Mouse (Mus musculus) skeletal muscle tissue, adult 2 months (tissue): Measurements from ENCODE around the gene 1700020D05Rik.
"Not testable (repeated sequence)": the region's sequence is repeated elsewhere in the genome, so short reads cannot be mapped to it uniquely, and the experiment has no call there.

Experiments used
- DNase-seq: peaks from one replicate; pipeline ENCODE4 v3.0.0-alpha.2; 2012; ENCODE audit warnings: low read depth, low spot score

Gene 1700020D05Rik

GRCm38 (mm10) chr19:5495353-5496051, 8.1 kb downstream of the 1700020D05Rik start:
- DNase-seq = no peak

GRCm38 (mm10) chr19:5494314-5494713, 9.3 kb downstream of the 1700020D05Rik start:
- DNase-seq = no peak

GRCm38 (mm10) chr19:5493301-5493721, 10.3 kb downstream of the 1700020D05Rik start:
- not testable (repeated sequence) for DNase-seq

GRCm38 (mm10) chr19:5492641-5493040, 10.9 kb downstream of the 1700020D05Rik start:
- no peak for DNase-seq

GRCm38 (mm10) chr19:5490898-5491708, 12.5 kb downstream of the 1700020D05Rik start:
- DNase-seq = peak; percentile 80

GRCm38 (mm10) chr19:5490313-5490897, 13.2 kb downstream of the 1700020D05Rik start, which contains the start of gene Cfl1:
Cfl1 (plus strand) TSS chr19:5490455.
- DNase-seq = peak; percentile 94

- DNase-seq = not testable (repeated sequence)
Measured at GRCm38 (mm10) chr19:5489721-5490120, 13.9 kb downstream of the 1700020D05Rik start.

- DNase-seq = peak; percentile 98
Measured at GRCm38 (mm10) chr19:5488878-5489571, 14.6 kb downstream of the 1700020D05Rik start.

GRCm38 (mm10) chr19:5487768-5488550, 15.6 kb downstream of the 1700020D05Rik start, which contains the start of gene Mus81:
Mus81 (minus strand) TSS chr19:5488402.
- DNase-seq = peak; percentile 96

GRCm38 (mm10) chr19:5486771-5487170, 16.8 kb downstream of the 1700020D05Rik start:
- no peak for DNase-seq

- no peak for DNase-seq
Measured at GRCm38 (mm10) chr19:5486286-5486685, 17.3 kb downstream of the 1700020D05Rik start.

GRCm38 (mm10) chr19:5485821-5486220, 17.8 kb downstream of the 1700020D05Rik start:
- no peak for DNase-seq

GRCm38 (mm10) chr19:5485371-5485770, 18.2 kb downstream of the 1700020D05Rik start:
- no peak for DNase-seq

- no peak for DNase-seq
Measured at GRCm38 (mm10) chr19:5484496-5484895, 19.1 kb downstream of the 1700020D05Rik start.

GRCm38 (mm10) chr19:5483386-5484359, 19.9 kb downstream of the 1700020D05Rik start:
- no peak for DNase-seq

- DNase-seq = no peak
Measured at GRCm38 (mm10) chr19:5481398-5481797, 22.2 kb downstream of the 1700020D05Rik start.

- no peak for DNase-seq
Measured at GRCm38 (mm10) chr19:5480016-5480415, 23.6 kb downstream of the 1700020D05Rik start.

- no peak for DNase-seq
Measured at GRCm38 (mm10) chr19:5477668-5478300, 25.8 kb downstream of the 1700020D05Rik start.
